Mouse (Mus musculus) lung, postnatal 14 days (tissue): ENCODE measurements at regions not wholly inside any gene's neighbourhood (a gene's known extent, or its start where the extent isn't known, plus 50 kb on each side); places are given as distances from the start of the nearest gene placed in this dataset.

Experiments used
- DNase-seq: peaks from one replicate; pipeline ENCODE4 v3.0.0; 2021

DNA sequence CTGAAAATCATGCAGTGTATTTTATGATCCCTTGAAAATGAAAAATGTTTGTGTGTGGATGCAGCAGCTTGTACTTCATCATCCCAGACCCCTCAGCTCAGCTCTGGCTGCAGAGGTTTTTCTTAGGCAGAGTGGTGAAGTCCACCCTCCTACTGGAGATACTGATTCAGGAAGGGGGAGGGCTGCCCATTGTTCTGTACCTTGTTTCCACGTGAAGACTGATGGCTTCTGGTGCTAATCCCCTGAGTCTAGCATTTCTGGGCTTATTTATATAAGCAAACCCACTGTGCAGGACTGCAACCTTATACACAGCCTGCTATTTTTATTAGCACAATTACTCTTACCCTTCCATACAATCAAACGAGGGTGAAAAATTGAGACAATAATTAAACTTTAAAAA, 708.6 kb downstream of the Hdgfl1 start:
- no peak for DNase-seq

GRCm38 (mm10) chr13:26037699-26038098, 732.3 kb downstream of the Hdgfl1 start:
- no peak for DNase-seq

GRCm38 (mm10) chr13:26026386-26026785, 743.6 kb downstream of the Hdgfl1 start:
- DNase-seq = no peak

DNA sequence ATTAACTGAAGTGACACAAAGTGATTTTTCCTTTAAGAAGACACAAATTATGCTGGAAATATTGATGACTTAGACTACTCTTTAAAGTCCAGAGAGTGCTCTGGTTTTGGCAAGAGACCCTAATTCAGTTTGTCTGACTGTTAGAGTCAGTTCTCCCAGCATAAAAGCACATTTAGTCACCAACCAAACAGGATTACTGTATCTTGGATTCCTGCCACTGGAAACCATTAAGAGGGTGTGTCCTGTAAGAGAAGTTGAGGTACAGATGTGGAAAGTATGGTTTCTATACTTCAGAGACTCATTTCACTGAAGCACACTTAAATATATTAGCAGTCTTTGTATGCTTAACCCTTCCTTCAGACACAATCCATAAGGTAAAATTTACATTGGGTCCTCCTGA, 745.3 kb downstream of the Hdgfl1 start:
- DNase-seq = no peak

DNA sequence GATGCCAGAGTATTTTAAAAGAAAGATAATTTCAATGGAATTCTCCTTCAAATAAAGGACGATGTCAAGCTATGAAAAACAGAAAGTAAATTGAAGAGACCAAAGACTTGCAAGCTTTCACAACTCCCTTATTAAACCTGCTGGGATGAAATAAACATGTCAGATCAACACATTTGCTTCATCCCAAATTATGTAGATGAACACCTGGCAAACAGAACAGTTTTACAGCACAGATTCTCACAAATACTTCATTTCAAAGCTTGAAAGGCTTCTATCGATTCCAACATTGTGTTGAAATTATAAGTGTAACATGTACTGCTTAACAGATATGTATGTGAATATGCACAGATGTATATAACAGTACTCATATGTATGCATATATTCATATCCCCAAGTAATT, 749.5 kb downstream of the Hdgfl1 start:
- no peak for DNase-seq

DNA sequence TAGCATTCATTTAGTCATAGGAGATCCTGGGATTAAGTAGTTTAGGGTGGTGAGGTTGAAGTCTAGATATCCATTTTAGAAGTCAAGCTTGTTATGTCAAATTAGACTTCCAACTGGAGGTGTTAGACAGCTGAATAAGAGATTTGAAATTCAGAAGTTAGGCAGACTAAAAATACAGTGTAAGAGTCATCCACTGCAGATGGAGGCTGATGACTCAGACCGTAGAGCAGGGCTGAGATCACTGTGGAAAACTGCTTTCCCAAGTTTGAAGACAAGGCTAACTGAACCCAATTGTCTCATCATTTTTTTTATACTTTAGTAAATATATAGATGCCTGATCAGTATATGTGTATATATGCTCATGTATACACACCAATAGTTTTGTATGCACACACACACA, 738.8 kb upstream of the Nrsn1 start:
- no peak for DNase-seq

- DNase-seq = no peak
Measured at GRCm38 (mm10) chr13:26004768-26005560, 734.7 kb upstream of the Nrsn1 start.

DNA sequence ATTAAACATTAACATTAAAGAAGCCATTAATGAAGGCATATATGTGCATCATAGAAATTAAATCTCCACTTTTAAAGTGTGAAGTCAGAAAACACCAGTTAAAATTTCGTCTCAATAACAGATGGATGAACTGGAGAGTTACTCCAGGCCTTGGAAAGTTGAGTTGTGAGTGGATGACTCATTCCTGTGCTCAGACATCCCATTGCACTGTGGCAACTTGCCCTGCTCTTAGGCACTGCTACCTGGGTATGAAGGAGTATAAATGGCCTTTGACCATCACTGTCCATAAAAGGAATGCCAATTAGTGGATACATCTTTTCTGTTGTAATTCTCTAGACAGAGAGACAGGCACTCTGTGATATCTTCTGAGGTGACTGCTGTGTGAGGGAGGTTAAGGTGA, 723.2 kb upstream of the Nrsn1 start:
- DNase-seq = no peak

- DNase-seq = no peak
Measured at GRCm38 (mm10) chr13:25989067-25989756, 718.9 kb upstream of the Nrsn1 start.

- no peak for DNase-seq
Measured at GRCm38 (mm10) chr13:25984535-25984934, 714.2 kb upstream of the Nrsn1 start.

DNA sequence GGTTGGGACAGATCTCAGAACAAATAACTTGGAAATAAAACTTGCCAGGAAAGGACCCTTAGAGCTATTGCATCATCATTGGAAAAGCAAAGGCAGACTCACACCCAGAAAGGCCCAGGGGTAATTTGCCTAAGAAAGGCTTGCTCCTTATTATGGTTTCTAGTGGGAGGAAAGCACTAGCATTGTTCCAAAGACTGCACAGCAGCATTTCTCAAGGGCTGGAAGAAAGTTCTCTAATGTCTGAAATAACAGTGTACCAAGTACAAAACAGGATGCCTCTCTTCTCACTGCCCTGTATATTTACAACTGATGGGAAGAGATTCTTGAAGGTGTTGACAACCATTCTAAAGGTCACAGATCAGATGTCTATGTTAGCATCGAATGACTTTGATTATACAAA, 713.4 kb upstream of the Nrsn1 start:
- no peak for DNase-seq

GRCm38 (mm10) chr13:25978648-25979047, 708.3 kb upstream of the Nrsn1 start:
- no peak for DNase-seq

DNA sequence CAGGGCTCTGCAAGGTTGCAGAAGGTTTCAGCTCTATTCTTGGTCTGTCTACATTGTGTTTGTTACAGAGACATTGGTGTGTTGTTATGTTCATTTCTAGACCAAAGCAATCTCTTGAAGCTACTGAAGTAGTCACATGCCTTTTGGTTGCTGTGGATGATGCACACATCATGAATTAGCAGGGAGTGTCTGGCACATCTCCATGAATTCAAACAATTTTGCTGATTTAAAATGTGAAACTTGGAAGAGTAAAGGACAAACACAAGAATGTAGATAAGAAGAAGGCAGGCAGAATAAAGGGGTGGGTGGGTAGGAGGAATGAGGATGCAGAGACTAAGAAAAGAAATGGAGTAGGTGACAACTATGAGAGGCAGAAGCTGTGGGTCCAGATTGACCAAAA, 688.3 kb upstream of the Nrsn1 start:
- DNase-seq = no peak

- no peak for DNase-seq
Measured at GRCm38 (mm10) chr13:25958153-25958466, 687.8 kb upstream of the Nrsn1 start.

DNA sequence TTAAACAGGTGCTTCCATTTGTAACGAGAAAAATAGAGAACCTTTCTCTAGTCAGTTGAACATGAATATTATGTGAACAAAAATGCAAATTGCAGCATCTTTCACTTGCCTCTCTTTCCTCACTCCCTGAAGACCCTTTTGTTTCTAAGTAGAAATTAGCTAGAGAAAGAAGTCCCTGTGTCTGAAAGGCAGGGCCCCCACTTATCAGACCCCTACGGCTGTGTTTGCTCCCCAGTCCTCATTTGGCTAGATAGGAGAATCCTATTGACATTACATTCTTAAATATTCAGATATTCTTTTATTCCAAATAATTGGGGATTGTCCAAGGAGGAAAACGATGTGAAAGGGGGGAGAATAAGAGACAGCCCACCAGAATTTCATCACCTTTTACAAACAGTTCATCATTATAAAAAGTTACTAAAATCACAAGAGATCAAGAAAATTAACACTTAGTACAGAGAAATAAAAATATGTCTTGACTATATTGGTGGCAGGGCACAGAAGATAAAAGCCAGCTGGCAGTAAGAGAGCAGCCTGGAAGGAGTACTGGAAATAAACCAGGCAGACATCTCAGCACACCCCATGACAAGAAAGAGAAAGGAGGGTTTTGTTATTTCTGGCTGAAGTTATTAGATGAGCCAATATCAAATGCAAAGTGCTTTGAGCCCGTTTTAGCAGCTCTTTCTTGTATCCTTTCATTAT, 687.3 kb upstream of the Nrsn1 start:
- DNase-seq = peak; percentile 7

DNA sequence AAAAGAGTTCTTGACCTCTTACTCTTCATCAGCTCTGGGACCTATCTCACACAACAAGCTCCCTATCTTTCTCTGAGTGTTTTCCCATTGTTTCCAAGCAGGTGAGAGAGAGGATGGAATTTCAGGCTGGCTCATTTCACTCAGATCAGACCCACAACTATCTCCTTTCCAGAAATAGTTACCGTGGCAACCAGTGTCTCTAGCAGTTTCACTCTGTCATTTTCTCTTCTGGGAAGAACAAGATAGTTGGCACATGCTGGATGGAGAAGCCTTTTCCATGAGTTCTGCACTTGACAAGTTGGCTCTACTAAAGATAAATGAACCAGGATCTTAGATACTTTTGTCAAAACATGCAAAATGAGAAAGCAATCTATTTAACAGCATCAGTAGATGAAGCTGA, 667.3 kb upstream of the Nrsn1 start:
- DNase-seq = no peak

DNA sequence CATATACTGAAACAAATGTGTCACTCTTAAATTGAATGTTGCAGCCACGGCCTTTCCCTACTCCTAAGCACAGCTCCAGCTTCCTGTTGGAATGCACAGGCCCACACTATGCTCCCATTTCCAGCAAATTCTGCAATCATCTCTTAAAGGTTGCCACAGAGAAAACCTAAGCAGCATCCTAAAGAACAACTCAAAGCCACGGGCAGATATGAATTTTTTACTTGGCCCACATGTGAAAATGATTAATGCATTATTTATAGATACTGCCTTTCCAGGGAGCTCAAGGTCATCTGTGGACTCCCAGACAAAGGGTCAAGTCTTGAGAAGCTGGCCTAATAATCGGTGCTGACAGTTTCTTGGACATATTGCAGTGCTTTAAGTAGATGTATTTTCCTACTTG, 663.5 kb upstream of the Nrsn1 start:
- DNase-seq = no peak

GRCm38 (mm10) chr13:25933246-25933645, 662.9 kb upstream of the Nrsn1 start:
- no peak for DNase-seq

- peak; percentile 64 for DNase-seq
Measured at GRCm38 (mm10) chr13:25932810-25933209, 662.5 kb upstream of the Nrsn1 start.

DNA sequence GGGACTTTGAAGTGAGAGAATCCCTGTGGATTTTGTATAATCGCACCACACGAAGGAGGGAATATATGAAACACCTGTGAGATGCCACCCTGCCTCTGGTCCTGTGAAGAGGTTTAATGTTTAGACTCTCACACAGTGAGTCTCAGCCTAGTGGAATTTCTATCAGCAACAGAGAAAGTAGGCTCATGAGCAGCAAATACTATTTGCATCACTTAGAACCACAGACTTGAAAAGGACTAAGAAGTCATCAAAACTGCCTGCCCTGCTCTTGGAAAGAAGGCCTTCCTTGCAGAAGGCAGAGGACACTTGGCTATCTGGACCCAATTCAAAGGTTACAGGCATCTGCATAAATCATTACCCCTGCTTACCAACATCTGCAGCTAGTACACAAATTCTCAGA, 662.1 kb upstream of the Nrsn1 start:
- no peak for DNase-seq

- no peak for DNase-seq
Measured at GRCm38 (mm10) chr13:25925685-25926084, 655.4 kb upstream of the Nrsn1 start.

- DNase-seq = no peak
Measured at GRCm38 (mm10) chr13:25899871-25900270, 629.6 kb upstream of the Nrsn1 start.

GRCm38 (mm10) chr13:25893150-25893549, 622.8 kb upstream of the Nrsn1 start:
- DNase-seq = no peak

DNA sequence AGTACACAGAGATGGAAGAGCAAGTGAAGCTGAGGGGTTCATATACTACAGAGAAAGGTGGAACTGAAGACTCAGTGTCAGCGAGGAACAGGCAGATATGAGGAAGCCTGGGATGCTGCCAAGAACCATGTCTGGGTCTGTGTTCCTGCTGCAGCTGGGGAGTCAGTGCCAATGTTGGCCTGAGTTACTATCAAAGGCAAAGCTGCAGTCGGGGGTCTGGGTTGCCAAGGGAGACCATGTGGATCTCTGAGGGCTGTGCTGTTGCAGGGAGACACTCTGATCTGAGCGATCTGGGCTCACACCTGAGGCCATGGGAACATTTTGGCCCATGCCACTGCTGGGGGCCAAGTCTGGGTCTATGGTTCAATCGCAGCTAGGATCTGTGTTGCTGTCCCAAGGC, 612.5 kb upstream of the Nrsn1 start:
- DNase-seq = no peak
